Mouse (Mus musculus): ENCODE results near the gene Tenm2. TPM values are rescaled to one million over a fixed set of nuclear protein-coding genes. Genes with fewer than 3 reads are reported as not detected.

Gene Tenm2
- polyA plus RNA-seq, 1 experiment from 2014 or later: 2.8 TPM

- Histone ChIP-seq H3K27me3 (ENCODE audit: control insufficient read depth, insufficient read depth, low read length) (no peaks in the 10 kb centered on the region), H3K4me1 (ENCODE audit: control insufficient read depth, insufficient read depth, low read length) (0 out of 2 replicates have a peak, but pooled peaks cover 3% of the 10 kb centered on the region), H3K36me3 (ENCODE audit: control insufficient read depth, insufficient read depth, low read length) (no peaks in the 10 kb centered on the region), H3K4me3 (ENCODE audit: low read depth, low read length) (no peak overlapping the region), H3K27ac (ENCODE audit: low read length) (peak overlapping the region; percentile 30; the same call in 1 of the 2 replicates), H3K4me2 (replicated peaks; ENCODE audit: low read depth, low read length) (no peak overlapping the region), H3K9ac (replicated peaks; ENCODE audit: low read depth, low read length) (no peak overlapping the region), H3K9me3 (ENCODE audit: control insufficient read depth, low read depth, low read length) (no peaks in the 10 kb centered on the region)
- 62% methylated on average over 2 of the region's 2 CpGs for WGBS
- ATAC-seq (ENCODE audit: insufficient number of reproducible peaks, insufficient read depth, low FRiP score, low read depth): peak; percentile 73
Observed at GRCm38 (mm10) chr11:35963554-35963953, 1272.2 kb downstream of the Tenm2 start.

DNA sequence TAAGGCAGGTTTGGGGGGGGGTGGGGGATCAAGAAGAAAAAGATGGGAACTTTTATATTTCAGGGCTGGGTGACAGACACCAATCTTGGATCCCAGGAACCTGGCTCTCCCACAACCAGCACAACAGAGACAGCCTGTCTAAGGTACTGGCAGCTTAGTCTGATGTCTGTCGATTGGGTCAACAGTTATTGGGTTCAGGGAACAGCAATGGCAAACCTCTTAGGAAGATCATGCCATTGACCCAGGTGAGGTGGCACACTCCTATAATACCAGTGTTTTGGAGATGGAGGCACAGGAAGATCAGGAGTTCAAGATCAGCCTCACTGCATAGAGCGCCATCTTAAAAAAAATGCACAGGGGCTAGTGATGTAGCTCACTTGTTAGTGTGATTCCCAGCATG, 1273.3 kb downstream of the Tenm2 start:
- Histone ChIP-seq H3K4me1 (ENCODE audit: control insufficient read depth, insufficient read depth, low read length) (0 out of 2 replicates have a peak, but pooled peaks cover 3% of the 10 kb centered on the region), H3K36me3 (ENCODE audit: control insufficient read depth, insufficient read depth, low read length) (no peaks in the 10 kb centered on the region), H3K4me3 (ENCODE audit: low read depth, low read length) (no peak overlapping the region), H3K27ac (ENCODE audit: low read length) (no peak overlapping the region), H3K9me3 (ENCODE audit: control insufficient read depth, low read depth, low read length) (no peaks in the 10 kb centered on the region), H3K9ac (replicated peaks; ENCODE audit: low read depth, low read length) (no peak overlapping the region), H3K27me3 (ENCODE audit: control insufficient read depth, insufficient read depth, low read length) (no peaks in the 10 kb centered on the region), H3K4me2 (replicated peaks; ENCODE audit: low read depth, low read length) (no peak overlapping the region)
- WGBS: 98% methylated on average over 2 of the region's 2 CpGs
- ATAC-seq (ENCODE audit: insufficient number of reproducible peaks, insufficient read depth, low FRiP score, low read depth): no peak

DNA sequence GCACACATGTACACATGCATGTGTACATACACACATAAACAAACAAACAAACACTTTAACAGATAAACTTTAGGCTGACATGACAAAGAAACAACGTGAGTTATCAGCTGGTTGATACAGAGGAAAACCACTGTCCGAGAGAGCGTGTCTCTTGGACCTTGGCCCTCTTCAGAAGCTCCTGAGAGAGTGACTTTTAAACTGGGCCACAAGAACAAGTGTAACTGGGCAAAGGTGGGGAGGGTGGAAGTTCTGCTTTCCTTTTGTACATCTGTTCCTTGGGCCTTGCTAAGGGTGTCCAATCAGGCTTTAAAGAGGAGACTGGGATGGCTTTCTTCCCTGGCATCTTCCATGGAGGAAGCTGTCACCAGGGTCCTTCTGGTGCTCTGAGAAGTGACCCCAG, 1276.5 kb downstream of the Tenm2 start:
- no peak for ATAC-seq (ENCODE audit: insufficient number of reproducible peaks, insufficient read depth, low FRiP score, low read depth)
- Histone ChIP-seq H3K27ac (ENCODE audit: low read length) (no peak overlapping the region), H3K9ac (replicated peaks; ENCODE audit: low read depth, low read length) (no peak overlapping the region), H3K4me2 (replicated peaks; ENCODE audit: low read depth, low read length) (no peak overlapping the region), H3K27me3 (ENCODE audit: control insufficient read depth, insufficient read depth, low read length) (no peaks in the 10 kb centered on the region), H3K36me3 (ENCODE audit: control insufficient read depth, insufficient read depth, low read length) (no peaks in the 10 kb centered on the region), H3K4me3 (ENCODE audit: low read depth, low read length) (no peak overlapping the region), H3K4me1 (ENCODE audit: control insufficient read depth, insufficient read depth, low read length) (peaks cover 10% of the 10 kb centered on the region; the same call in 1 of the 2 replicates), H3K9me3 (ENCODE audit: control insufficient read depth, low read depth, low read length) (no peaks in the 10 kb centered on the region)
- WGBS: 80% methylated on average over 3 of the region's 3 CpGs

All from stomach, embryonic 14.5 days (tissue).